Mouse (Mus musculus) brain, embryonic 14.5 days (tissue): Measurements from ENCODE around the gene Cd44.

Source experiments
- CTCF ChIP-seq: fragments of 200-500 bp; IDR thresholded peaks from 2 replicates; pipeline ENCODE4 v1.5.1; 2012; ENCODE audit warnings: inconsistent platforms, mild to moderate bottlenecking, moderate library complexity, borderline replicate concordance; ENCODE audit not compliant: insufficient read depth, insufficient read length; ENCODE audit errors: extremely low read depth
- POLR2A ChIP-seq: fragments of 200-500 bp; IDR thresholded peaks from 2 replicates; pipeline ENCODE4 v1.6.1; 2012; ENCODE audit warnings: mild to moderate bottlenecking, inconsistent platforms, borderline replicate concordance; ENCODE audit not compliant: poor library complexity, insufficient read depth, insufficient read length, severe bottlenecking; ENCODE audit errors: extremely low read depth

DNA sequence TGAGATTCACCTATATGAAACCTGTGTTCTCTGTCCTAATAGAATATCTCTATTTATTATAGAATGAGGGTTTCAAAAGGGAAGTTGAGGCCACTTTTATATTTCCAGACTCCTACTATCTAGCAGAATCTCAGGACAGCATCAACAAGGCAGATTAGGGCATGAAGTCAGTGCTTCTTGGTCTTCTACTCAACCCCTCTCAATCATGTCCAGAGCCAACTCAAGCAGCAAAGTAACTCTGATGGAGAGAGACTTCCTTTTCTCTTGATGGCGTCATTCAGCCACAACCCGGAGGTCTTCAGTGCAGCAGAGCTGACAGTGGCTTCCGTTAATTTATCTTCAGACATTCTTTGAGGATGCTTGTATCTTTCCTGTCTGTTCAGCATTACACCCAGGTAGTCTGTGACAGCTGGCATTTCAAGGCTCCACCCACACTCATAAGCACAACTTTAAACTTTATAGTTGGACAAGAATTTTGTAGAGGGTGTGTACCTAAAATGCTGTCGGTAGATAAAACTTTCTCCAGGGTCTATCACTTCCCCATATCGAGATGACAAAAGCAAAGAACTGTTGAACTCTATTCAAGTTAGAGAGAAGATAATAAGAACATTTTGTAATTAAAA lies 52.5 kb downstream of the Cd44 start:
- TF ChIP-seq CTCF (no peak), POLR2A (no peak)
